Mouse (Mus musculus): Measurements from ENCODE around the gene Malrd1.

- no peak for TF ChIP-seq MYOD1 (IDR thresholded peaks at IDR 0.05; ENCODE audit: control insufficient read depth in 1 of 3, insufficient read length in 2 of 3, low read depth in 2 of 3)
- no peak for TF ChIP-seq POLR2AphosphoS2 (IDR thresholded peaks at IDR 0.05; ENCODE audit: insufficient read length, low read depth)
Observed at GRCm38 (mm10) chr2:16031559-16031958, 505.3 kb downstream of the Malrd1 start.

Data from myocyte (in vitro differentiated cells).